Mouse (Mus musculus) stomach, embryonic 14.5 days (tissue): Measurements from ENCODE around the gene Rpap1. TPM values are rescaled to one million over a fixed set of nuclear protein-coding genes. Genes with fewer than 3 reads are reported as not detected.
A peak's percentile ranks its signal among the peaks of the same experiment; 100 is the strongest.

Source experiments
- ATAC-seq: fragments of 200-750 bp; cut with Nextera tagmentation; 2 replicates; pipeline ENCODE4 v1.8.0; 2017; ENCODE audit warnings: low read depth, moderate TSS enrichment; ENCODE audit not compliant: insufficient number of reproducible peaks, insufficient read depth, low FRiP score
- H3K27ac ChIP-seq: fragments of 300-500 bp; sonication (generic); 2 replicates; pipeline ENCODE4 v1.5.1; 2014; ENCODE audit warnings: mild to moderate bottlenecking, low read length, moderate library complexity, mixed read lengths
- H3K27me3 ChIP-seq: fragments of 300-500 bp; sonication (generic); 2 replicates; pipeline ENCODE4 v1.6.1; 2014; ENCODE audit warnings: low read length, control low read depth, mixed read lengths; ENCODE audit not compliant: control insufficient read depth, insufficient read depth
- H3K36me3 ChIP-seq: fragments of 300-500 bp; sonication (generic); 2 replicates; pipeline ENCODE4 v1.6.1; 2014; ENCODE audit warnings: mild to moderate bottlenecking, control low read depth, low read length, moderate library complexity, mixed read lengths; ENCODE audit not compliant: control insufficient read depth, insufficient read depth
- H3K4me1 ChIP-seq: fragments of 300-500 bp; sonication (generic); 2 replicates; pipeline ENCODE4 v1.6.1; 2014; ENCODE audit warnings: low read length, control low read depth, mixed read lengths; ENCODE audit not compliant: control insufficient read depth, insufficient read depth
- H3K4me2 ChIP-seq: fragments of 300-500 bp; sonication (generic); replicated peaks from 2 replicates; pipeline ENCODE4 v1.6.1; 2014; ENCODE audit warnings: low read depth, low read length, control low read depth
- H3K4me3 ChIP-seq: fragments of 300-500 bp; sonication (generic); 2 replicates; pipeline ENCODE4 v1.5.1; 2014; ENCODE audit warnings: low read depth, low read length, control low read depth
- H3K9ac ChIP-seq: fragments of 300-500 bp; sonication (generic); replicated peaks from 2 replicates; pipeline ENCODE4 v1.6.1; 2014; ENCODE audit warnings: low read depth, mild to moderate bottlenecking, control low read depth, low read length, moderate library complexity, mixed read lengths
- H3K9me3 ChIP-seq: fragments of 300-500 bp; sonication (generic); 2 replicates; pipeline ENCODE4 v1.6.1; 2016; ENCODE audit warnings: low read depth, low read length, control low read depth; ENCODE audit not compliant: control insufficient read depth
- WGBS: fragments of 180-500 bp; shearing (Covaris S2); extraction: QIAGEN DNeasy Blood & Tissue Kit; methylation state at CpG from one replicate; pipeline ENCODE4 v1.1.7; 2014; 5-methylcytosine and 5-hydroxymethylcytosine counted together
- polyA plus RNA-seq: library from polyadenylated mRNA; unstranded; fragments of >200 nt; fragmentation: Nextera tagmentation; extraction: Ambion mirVana; gene quantifications from 2 replicates; pipeline ENCODE4 v1.2.1, GENCODE M21; 2014

Rpap1 gene
- polyA plus RNA-seq, 1 experiment from 2014 or later: 28.2 TPM

GRCm38 (mm10) chr2:119811490-119812146 lies 24.3 kb upstream of the Rpap1 start:
- Histone ChIP-seq H3K9me3 (no peaks in the 10 kb centered on the region), H3K4me3 (no peak overlapping the region), H3K4me2 (no peak overlapping the region), H3K27me3 (no peaks in the 10 kb centered on the region), H3K36me3 (peaks cover 36% of the 10 kb centered on the region), H3K27ac (no peak overlapping the region), H3K4me1 (0 out of 2 replicates have a peak, but pooled peaks cover 6% of the 10 kb centered on the region), H3K9ac (no peak overlapping the region)
- no peak for ATAC-seq
- WGBS: 89% methylated on average over 14 of the region's 14 CpGs

DNA sequence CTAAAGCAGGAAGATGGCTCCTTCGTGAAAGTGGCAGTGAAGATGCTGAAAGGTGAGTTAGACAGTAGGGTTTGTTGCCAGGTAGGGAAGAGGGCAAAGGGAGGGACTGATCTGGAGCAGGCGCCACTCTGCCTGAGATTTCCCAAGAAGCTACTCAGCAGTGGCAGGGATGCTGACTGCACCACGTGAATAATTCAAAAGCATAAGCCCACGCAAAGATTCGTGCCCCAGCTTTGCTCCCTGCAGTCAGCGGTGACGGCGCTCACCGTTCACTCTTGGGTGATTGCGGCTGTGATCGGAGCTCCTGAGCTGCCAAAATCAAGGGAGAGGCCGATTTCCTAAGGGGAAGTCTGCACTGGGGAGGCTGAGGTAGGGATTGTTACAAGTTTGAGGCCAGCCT lies 23.6 kb upstream of the Rpap1 start:
- Histone ChIP-seq H3K9ac (no peak overlapping the region), H3K4me1 (peaks cover 6% of the 10 kb centered on the region; the same call in 1 of the 2 replicates), H3K27ac (no peak overlapping the region), H3K9me3 (no peaks in the 10 kb centered on the region), H3K4me2 (no peak overlapping the region), H3K27me3 (no peaks in the 10 kb centered on the region), H3K4me3 (no peak overlapping the region), H3K36me3 (peaks cover 37% of the 10 kb centered on the region)
- no peak for ATAC-seq
- 84% methylated on average over 12 of the region's 12 CpGs for WGBS

DNA sequence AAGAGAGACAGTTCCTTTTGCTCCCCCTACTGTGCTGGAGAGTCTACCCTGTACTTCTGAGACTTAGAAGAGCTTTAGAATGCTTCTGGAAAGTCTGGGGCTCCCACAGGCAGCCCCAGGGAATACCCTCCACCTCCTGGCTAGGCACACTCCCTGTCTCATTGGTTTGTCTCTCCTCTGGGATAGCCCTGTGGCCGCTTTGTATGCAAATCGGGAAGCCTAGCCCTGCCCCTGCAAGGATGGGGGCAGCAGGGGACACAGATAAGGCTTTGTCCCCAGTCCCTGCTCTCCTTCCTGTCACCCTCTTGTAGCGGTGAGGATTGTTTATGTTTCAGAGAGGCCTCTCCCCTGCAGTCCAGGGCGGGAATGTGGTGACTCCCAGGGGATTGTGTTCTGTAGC lies 21.5 kb upstream of the Rpap1 start:
- H3K4me2 ChIP-seq: no peak overlapping the region
- H3K4me1 ChIP-seq: peaks cover 8% of the 10 kb centered on the region
- H3K9me3 ChIP-seq: no peaks in the 10 kb centered on the region
- H3K27me3 ChIP-seq: no peaks in the 10 kb centered on the region
- ATAC-seq: no peak
- peaks cover 36% of the 10 kb centered on the region for H3K36me3 ChIP-seq
- H3K4me3 ChIP-seq: no peak overlapping the region
- WGBS: 34% methylated on average over 4 of the region's 4 CpGs
- no peak overlapping the region for H3K9ac ChIP-seq
- H3K27ac ChIP-seq: no peak overlapping the region

GRCm38 (mm10) chr2:119808438-119808837 lies 21.1 kb upstream of the Rpap1 start:
- Histone ChIP-seq H3K4me3 (no peak overlapping the region), H3K27ac (no peak overlapping the region), H3K4me2 (no peak overlapping the region), H3K27me3 (no peaks in the 10 kb centered on the region), H3K9me3 (no peaks in the 10 kb centered on the region), H3K9ac (no peak overlapping the region), H3K36me3 (peaks cover 33% of the 10 kb centered on the region), H3K4me1 (peaks cover 11% of the 10 kb centered on the region)
- WGBS: 24% methylated on average over 4 of the region's 4 CpGs
- ATAC-seq: no peak

DNA sequence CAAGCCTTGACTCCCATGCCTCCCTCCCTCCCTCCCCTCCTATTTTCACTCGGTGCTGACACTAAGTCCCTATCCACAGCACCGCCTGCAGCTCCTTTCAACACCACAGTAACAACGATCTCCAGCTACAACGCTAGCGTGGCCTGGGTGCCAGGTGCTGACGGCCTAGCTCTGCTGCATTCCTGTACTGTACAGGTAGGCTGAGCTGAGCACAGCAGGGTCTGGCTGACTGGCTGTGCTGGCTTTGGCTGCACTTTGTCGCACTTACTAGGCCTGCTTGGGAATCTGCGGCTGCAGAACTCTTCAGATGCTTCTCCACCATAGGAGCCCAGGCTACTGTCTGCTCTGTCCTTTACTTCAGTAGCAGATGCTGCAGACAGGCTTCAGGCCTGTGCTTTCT lies 18.2 kb upstream of the Rpap1 start:
- Histone ChIP-seq H3K27ac (no peak overlapping the region), H3K9me3 (no peaks in the 10 kb centered on the region), H3K27me3 (no peaks in the 10 kb centered on the region), H3K4me2 (no peak overlapping the region), H3K9ac (no peak overlapping the region), H3K4me3 (no peak overlapping the region), H3K4me1 (peaks cover 23% of the 10 kb centered on the region), H3K36me3 (peaks cover 20% of the 10 kb centered on the region)
- no peak for ATAC-seq
- WGBS: 60% methylated on average over 8 of the region's 8 CpGs

GRCm38 (mm10) chr2:119804776-119805175 lies 17.4 kb upstream of the Rpap1 start:
- H3K9ac ChIP-seq: no peak overlapping the region
- no peak overlapping the region for H3K4me3 ChIP-seq
- H3K4me1 ChIP-seq: peaks cover 29% of the 10 kb centered on the region
- H3K27me3 ChIP-seq: no peaks in the 10 kb centered on the region
- no peak for ATAC-seq
- no peak overlapping the region for H3K27ac ChIP-seq
- H3K36me3 ChIP-seq: peaks cover 13% of the 10 kb centered on the region; the same call in 1 of the 2 replicates
- no peaks in the 10 kb centered on the region for H3K9me3 ChIP-seq
- no peak overlapping the region for H3K4me2 ChIP-seq
- WGBS: 57% methylated on average over 9 of the region's 9 CpGs

DNA sequence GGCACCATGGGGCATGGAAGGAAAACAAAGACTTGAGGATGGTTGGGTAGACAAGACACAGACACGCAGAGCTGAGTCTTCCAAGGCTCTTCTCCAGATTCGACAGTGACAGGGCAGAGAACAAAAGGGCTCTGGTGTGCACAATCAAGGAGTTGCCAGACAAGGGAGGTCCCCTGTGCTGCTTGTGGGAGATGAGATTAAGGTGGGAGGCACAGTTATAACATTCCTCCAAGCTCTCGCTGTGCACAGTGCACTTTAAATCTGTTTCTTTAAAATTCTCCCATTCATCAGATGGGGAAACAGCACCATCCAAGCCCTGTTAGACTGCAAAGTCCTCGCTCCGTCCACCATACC lies 16.9 kb upstream of the Rpap1 start:
- no peak overlapping the region for H3K27ac ChIP-seq

GRCm38 (mm10) chr2:119803618-119804274 lies 16.4 kb upstream of the Rpap1 start:
- no peak for ATAC-seq
- H3K27ac ChIP-seq: no peak overlapping the region

More for the DNA sequence above, 16.9 kb upstream of the Rpap1 start:
- Histone ChIP-seq H3K4me1 (peaks cover 29% of the 10 kb centered on the region), H3K9me3 (no peaks in the 10 kb centered on the region), H3K27me3 (no peaks in the 10 kb centered on the region), H3K9ac (no peak overlapping the region), H3K4me2 (no peak overlapping the region), H3K36me3 (peaks cover 9% of the 10 kb centered on the region; the same call in 1 of the 2 replicates), H3K4me3 (no peak overlapping the region)
- no peak for ATAC-seq
- 56% methylated on average over 5 of the region's 5 CpGs for WGBS

More at GRCm38 (mm10) chr2:119803618-119804274, 16.4 kb upstream of the Rpap1 start:
- Histone ChIP-seq H3K4me1 (peaks cover 27% of the 10 kb centered on the region), H3K27me3 (no peaks in the 10 kb centered on the region), H3K4me2 (0 out of 2 replicates have a peak overlapping the region, but pooled peaks have one; percentile 8), H3K36me3 (peaks cover 9% of the 10 kb centered on the region; the same call in 1 of the 2 replicates), H3K4me3 (no peak overlapping the region), H3K9me3 (no peaks in the 10 kb centered on the region), H3K9ac (no peak overlapping the region)
- 43% methylated on average over 6 of the region's 6 CpGs for WGBS
